Mouse (Mus musculus): ENCODE data around the gene Napepld. TPM values are rescaled to one million over a fixed set of nuclear protein-coding genes. Genes with fewer than 3 reads are reported as not detected.

Gene Napepld
- polyA plus RNA-seq, 1 experiment, result 1.7 TPM

DNA sequence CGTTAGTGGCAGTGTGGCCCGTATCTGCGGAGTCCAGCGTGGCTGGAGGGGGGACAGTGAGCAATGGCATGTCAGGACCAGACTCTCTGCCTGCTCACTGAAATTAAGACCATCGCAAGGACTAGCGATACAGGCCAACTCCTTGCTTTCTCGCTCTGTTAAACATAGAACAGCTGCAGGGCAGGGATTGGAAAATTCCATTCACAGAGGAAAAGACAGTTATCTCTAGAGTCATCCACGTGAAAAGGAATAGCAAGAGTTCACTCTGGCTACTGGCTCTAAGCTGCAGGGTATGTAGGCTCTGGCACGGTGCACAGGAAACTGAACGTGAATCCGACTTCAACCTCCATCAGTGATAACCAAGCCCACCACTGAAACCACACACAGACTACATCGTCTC, 26.2 kb downstream of the Napepld start:
- TF ChIP-seq CTCF (IDR thresholded peaks at IDR 0.05; ENCODE audit: borderline replicate concordance, insufficient read depth, low read length) (no peak), POLR2A (IDR thresholded peaks at IDR 0.05; ENCODE audit: low read depth, low read length) (no peak)
- H3K4me1 ChIP-seq (ENCODE audit: control insufficient read depth, insufficient read depth, low read length), result no peaks in the 10 kb centered on the region
- H3K4me3 ChIP-seq (ENCODE audit: insufficient read depth, low read length), result no peak overlapping the region
- H3K27ac ChIP-seq (ENCODE audit: insufficient read depth, low read length), result no peak overlapping the region

DNA sequence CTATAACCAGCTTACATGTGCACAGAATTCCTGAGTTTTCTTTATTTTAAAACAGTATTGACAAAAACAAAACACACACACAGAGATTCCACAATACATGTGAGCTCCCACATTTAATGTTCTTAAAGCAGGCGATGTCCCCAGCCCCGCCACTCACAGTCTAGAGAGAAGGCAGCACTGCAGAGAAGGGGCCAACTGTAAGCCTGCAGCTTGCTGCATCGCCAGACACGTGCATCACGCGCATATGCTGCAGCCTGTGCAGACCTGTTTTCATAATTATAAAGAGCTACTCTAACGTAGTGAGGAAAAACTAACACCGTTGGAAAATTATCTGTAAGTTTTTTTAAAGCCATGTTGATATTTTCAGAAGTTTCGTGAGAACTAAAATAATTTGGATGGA, 27.5 kb downstream of the Napepld start:
- TF ChIP-seq POLR2A (IDR thresholded peaks at IDR 0.05; ENCODE audit: low read depth, low read length), result no peak
- TF ChIP-seq CTCF (IDR thresholded peaks at IDR 0.05; ENCODE audit: borderline replicate concordance, insufficient read depth, low read length), result no peak
- Histone ChIP-seq H3K4me3 (ENCODE audit: insufficient read depth, low read length) (no peak overlapping the region), H3K27ac (ENCODE audit: insufficient read depth, low read length) (no peak overlapping the region), H3K4me1 (ENCODE audit: control insufficient read depth, insufficient read depth, low read length) (no peaks in the 10 kb centered on the region)

DNA sequence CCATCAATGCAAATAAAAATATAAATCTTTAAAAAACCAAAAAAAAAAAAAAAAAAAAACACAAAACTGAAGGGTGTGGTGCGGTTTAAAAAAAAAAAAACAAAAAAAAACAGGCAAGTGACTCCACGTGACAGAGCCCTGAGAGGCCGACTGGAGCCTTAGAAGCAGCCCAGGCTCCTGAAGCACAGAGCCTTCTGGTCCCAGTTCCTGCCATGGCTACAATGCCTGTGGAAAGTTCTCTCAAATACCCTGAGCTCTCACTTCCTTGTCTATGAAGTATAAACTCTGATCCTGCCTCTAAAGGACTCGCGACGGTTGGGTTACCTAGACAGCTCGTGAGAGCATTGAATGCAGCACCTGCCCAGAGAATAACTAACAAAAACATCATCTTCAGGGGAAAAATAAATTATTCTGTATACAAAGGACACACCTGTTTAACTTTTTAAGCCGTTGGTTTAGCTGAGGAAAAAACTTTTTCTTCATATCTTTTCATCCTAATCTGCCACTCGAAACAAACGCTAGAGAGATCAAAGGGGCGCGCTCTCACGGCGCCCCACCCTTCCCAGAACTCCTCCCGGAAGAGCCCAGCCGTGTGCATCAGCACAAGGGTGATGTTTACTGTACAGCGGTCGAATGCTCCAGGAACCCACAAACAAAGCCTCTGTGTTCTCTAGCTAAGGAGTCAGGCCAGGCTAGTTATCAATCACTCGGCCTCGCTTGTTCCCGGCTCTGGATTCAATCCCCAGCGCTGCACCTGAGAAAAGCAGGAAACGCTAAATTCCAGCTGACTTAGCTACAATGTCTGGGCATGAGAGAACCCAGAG, 28.2 kb downstream of the Napepld start:
- no peak overlapping the region for H3K4me3 ChIP-seq (ENCODE audit: insufficient read depth, low read length)
- no peaks in the 10 kb centered on the region for H3K4me1 ChIP-seq (ENCODE audit: control insufficient read depth, insufficient read depth, low read length)
- no peak for TF ChIP-seq CTCF (IDR thresholded peaks at IDR 0.05; ENCODE audit: borderline replicate concordance, insufficient read depth, low read length)
- no peak for TF ChIP-seq POLR2A (IDR thresholded peaks at IDR 0.05; ENCODE audit: low read depth, low read length)
- no peak overlapping the region for H3K27ac ChIP-seq (ENCODE audit: insufficient read depth, low read length)

DNA sequence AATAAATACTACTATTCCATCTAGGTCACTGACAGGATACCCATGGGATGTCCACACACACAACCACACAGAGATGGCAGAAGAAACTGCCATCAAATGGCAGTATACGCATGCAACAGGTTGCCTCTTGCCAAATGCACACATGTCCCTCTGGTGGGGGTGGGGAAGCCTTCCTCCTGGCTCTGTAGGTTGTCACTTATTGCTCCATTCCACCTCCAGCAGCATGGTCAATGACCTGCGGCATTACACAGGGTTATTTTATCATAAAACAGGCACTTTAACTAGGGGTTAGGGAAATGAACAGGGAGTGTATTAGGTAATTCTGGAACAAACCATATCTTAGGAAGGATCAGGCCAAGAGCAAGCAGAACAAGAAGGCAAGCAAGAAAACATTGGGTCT, 31.9 kb downstream of the Napepld start:
- Histone ChIP-seq H3K4me1 (ENCODE audit: control insufficient read depth, insufficient read depth, low read length) (no peaks in the 10 kb centered on the region), H3K27ac (ENCODE audit: insufficient read depth, low read length) (no peak overlapping the region), H3K4me3 (ENCODE audit: insufficient read depth, low read length) (no peak overlapping the region)
- no peak for TF ChIP-seq POLR2A (IDR thresholded peaks at IDR 0.05; ENCODE audit: low read depth, low read length)
- TF ChIP-seq CTCF (IDR thresholded peaks at IDR 0.05; ENCODE audit: borderline replicate concordance, insufficient read depth, low read length), result no peak

DNA sequence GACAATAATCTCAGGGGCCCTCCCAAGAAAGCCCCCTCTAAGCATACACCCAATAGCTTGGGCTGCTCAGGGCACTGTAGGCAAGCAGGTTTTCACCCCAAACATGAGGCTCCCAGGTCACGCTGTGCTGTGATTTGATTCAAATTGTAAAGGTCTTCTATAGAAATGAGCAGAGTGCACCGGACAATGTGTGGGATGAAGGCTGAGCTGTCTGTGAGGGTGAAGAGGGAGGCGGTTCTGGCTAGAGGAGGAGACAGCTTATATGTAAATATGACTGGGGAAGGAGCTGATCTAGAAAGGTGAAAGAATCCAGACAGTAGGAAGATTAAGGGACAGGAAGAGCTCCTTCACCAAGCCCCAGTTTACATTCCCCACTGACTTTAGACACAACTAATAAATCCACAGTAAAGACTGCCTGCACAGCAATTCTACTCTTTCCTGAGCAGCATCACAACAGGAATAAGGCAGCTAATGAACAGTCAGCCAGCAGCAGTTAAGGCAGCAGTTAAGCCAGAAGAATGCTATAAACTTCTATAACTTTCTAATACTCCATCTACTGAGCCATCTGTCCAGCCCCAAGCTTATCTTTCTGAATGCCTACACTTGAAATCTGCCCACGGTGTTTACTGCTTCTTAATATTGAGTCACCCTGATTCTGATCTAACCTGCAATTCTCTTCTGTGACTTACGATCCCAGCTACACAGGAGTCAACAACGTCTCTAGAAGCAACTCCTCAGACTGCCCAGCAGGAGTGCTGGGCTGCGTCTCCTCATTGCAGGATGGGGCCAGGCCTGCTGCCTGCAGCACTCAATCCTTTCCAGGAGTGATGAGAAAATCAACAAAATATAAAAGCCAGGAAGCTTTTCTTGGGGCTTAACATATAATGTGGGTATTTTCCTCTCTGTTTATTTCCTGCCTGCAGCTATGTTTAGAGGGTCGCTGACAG, 33.7 kb downstream of the Napepld start:
- Histone ChIP-seq H3K4me1 (ENCODE audit: control insufficient read depth, insufficient read depth, low read length) (no peaks in the 10 kb centered on the region), H3K27ac (ENCODE audit: insufficient read depth, low read length) (no peak overlapping the region), H3K4me3 (ENCODE audit: insufficient read depth, low read length) (no peak overlapping the region)
- TF ChIP-seq CTCF (IDR thresholded peaks at IDR 0.05; ENCODE audit: borderline replicate concordance, insufficient read depth, low read length), result no peak
- TF ChIP-seq POLR2A (IDR thresholded peaks at IDR 0.05; ENCODE audit: low read depth, low read length), result no peak

DNA sequence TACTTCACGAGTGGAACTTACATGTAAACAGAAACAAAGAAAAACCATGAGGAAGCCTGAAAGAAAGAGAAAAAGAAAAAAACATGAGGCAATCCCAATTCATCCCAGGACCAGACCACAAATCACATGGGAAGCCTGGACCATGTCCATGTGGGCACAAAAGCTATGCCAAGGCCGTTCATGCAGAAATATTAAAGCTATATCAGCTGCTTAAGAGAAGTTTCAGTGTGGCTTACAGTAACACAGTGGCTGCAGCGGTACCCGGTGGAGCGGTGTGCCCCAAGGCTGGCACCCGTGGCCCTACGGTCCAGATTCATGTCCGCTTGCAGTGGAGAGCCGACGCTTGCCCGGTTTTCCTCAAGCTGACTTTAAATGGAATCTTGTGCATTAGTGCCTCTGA, 38.1 kb downstream of the Napepld start:
- Histone ChIP-seq H3K27ac (ENCODE audit: insufficient read depth, low read length) (no peak overlapping the region), H3K4me3 (ENCODE audit: insufficient read depth, low read length) (no peak overlapping the region), H3K4me1 (ENCODE audit: control insufficient read depth, insufficient read depth, low read length) (no peaks in the 10 kb centered on the region; the same call in 1 of the 2 replicates)
- TF ChIP-seq POLR2A (IDR thresholded peaks at IDR 0.05; ENCODE audit: low read depth, low read length) (no peak), CTCF (IDR thresholded peaks at IDR 0.05; ENCODE audit: borderline replicate concordance, insufficient read depth, low read length) (no peak)

DNA sequence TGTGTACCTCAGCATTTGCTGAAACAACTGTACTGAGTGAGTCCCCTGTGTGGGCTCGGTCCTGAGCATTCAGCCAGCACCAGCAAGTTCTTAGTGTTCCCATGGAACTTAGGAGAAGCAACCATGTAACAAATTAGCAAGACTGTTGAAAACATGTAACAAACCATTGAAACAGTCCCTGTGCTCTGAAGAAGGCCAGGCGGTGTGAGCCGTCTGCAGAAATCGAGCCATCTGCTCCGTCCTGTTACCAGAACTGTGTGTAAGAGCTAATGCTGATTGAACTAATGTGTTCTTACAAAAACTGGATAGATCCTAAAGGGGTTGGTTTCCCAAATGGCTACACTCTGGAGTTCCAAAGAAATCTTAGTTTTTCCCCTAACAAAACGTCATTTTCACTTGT, 40.3 kb downstream of the Napepld start:
- TF ChIP-seq POLR2A (IDR thresholded peaks at IDR 0.05; ENCODE audit: low read depth, low read length), result no peak
- no peak for TF ChIP-seq CTCF (IDR thresholded peaks at IDR 0.05; ENCODE audit: borderline replicate concordance, insufficient read depth, low read length)
- Histone ChIP-seq H3K4me1 (ENCODE audit: control insufficient read depth, insufficient read depth, low read length) (no peaks in the 10 kb centered on the region; the same call in 1 of the 2 replicates), H3K4me3 (ENCODE audit: insufficient read depth, low read length) (no peak overlapping the region), H3K27ac (ENCODE audit: insufficient read depth, low read length) (no peak overlapping the region)

DNA sequence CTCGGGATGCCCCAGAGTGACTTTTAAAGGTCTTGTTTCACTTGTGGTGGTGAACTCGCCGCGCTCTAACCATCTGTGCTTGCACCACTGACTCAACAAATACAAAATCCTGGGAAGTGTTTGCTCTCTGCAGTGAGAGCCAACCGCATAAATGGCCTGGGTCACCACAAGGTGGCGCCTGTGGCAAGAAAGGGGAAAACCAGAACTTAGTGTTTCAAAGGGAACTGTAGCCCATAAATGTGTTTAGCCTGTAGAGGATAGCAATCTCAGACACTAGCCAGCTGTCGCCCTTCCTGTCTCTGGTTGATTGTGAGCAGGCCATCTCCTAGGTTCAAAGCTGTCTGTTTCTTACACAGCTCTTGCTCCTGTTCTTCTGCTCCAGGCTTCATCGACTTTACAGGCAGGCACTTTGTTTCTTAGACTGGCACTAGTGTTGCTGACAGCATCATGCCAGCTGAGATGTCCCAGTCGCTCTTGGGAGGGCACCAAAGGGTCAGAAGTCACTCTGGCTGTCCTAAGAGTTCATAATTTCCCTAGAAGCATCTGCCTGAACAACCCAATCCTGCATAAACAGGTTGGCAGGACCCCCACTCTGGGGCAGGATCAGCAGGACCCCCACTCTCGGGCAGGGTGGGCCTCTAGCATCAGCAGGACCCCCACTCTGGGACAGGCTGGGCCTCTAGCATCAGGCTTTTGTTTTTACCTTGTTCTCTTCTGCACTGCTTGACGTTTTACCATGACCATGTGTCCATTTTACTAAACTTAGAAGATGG, 42.4 kb downstream of the Napepld start:
- H3K4me1 ChIP-seq (ENCODE audit: control insufficient read depth, insufficient read depth, low read length), result no peaks in the 10 kb centered on the region; the same call in 1 of the 2 replicates
- no peak overlapping the region for H3K27ac ChIP-seq (ENCODE audit: insufficient read depth, low read length)
- no peak overlapping the region for H3K4me3 ChIP-seq (ENCODE audit: insufficient read depth, low read length)
- TF ChIP-seq POLR2A (IDR thresholded peaks at IDR 0.05; ENCODE audit: low read depth, low read length), result no peak
- TF ChIP-seq CTCF (IDR thresholded peaks at IDR 0.05; ENCODE audit: borderline replicate concordance, insufficient read depth, low read length), result peak; percentile 67; the same call in 1 of the 2 replicates

DNA sequence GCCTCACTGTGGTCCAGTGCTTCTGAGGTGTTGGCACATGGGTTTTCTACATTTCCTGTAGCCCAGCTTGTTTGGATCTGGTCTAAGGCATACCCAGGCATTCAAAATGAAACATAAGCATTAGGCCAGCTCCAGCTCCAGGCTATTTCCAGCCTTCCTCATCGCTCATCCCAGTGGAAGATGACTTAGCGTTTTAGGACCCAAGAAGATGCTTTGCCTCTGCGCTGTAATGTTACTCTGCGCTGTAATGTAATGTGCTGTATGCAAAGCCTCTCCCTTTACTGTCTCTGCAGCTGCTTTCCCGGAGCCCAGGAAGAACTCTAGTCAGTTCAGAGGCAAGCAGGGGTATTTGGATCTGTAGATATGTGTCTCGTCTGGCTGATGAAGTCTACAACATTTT, 43.2 kb downstream of the Napepld start:
- Histone ChIP-seq H3K4me1 (ENCODE audit: control insufficient read depth, insufficient read depth, low read length) (no peaks in the 10 kb centered on the region; the same call in 1 of the 2 replicates), H3K27ac (ENCODE audit: insufficient read depth, low read length) (no peak overlapping the region), H3K4me3 (ENCODE audit: insufficient read depth, low read length) (no peak overlapping the region)
- TF ChIP-seq CTCF (IDR thresholded peaks at IDR 0.05; ENCODE audit: borderline replicate concordance, insufficient read depth, low read length) (no peak), POLR2A (IDR thresholded peaks at IDR 0.05; ENCODE audit: low read depth, low read length) (no peak)

Data from embryonic fibroblast, embryonic 13.5 days (primary cell).